Mouse (Mus musculus): ENCODE data around the gene Pdx1. TPM values are rescaled to one million over a fixed set of nuclear protein-coding genes. Genes with fewer than 3 reads are reported as not detected.

Pdx1 gene
- polyA plus RNA-seq, 1 experiment from 2014 or later = 0.25 TPM

DNA sequence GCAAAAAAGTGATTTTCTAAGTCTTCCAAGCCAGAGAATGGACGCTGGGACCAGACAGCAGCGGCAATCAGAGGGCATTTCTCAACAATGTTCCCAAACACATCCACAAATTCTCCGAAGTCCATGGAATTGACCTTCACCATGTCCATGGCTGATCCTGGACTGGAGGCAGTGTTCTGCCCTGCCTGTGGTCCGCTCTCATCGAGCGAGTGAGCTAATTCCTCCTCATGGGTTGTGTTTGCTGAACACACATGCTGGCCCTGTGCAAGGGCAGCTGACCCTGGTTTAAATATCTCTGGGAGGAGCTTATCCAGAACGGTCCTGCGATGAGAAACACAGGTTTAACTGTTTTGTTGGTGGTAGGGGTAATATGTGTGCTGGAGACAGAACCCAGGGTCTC lies 52.4 kb downstream of the Pdx1 start, which contains the start of gene Urad:
TSS of gene Urad (minus strand) at position 258 of the 400 bp plus-strand sequence.
- Histone ChIP-seq H3K27ac (no peak within 1 kb of the TSS), H3K9ac (no peak within 1 kb of the TSS), H3K36me3 (no peaks in the 10 kb centered on the region), H3K4me3 (no peak within 1 kb of the TSS), H3K4me2 (peak within 1 kb of the TSS; percentile 35; the same call in 1 of the 2 replicates), H3K9me3 (replicated peaks) (no peaks in the 10 kb centered on the region), H3K4me1 (peaks cover 5% of the 10 kb centered on the region; the same call in 1 of the 2 replicates), H3K27me3 (replicated peaks) (peaks cover 70% of the 10 kb centered on the region)
- 48% methylated on average over 8 of the region's 8 CpGs for WGBS (ENCODE audit: insufficient replicate concordance)
- no peak; the same call in 1 of the 2 replicates for ATAC-seq

DNA sequence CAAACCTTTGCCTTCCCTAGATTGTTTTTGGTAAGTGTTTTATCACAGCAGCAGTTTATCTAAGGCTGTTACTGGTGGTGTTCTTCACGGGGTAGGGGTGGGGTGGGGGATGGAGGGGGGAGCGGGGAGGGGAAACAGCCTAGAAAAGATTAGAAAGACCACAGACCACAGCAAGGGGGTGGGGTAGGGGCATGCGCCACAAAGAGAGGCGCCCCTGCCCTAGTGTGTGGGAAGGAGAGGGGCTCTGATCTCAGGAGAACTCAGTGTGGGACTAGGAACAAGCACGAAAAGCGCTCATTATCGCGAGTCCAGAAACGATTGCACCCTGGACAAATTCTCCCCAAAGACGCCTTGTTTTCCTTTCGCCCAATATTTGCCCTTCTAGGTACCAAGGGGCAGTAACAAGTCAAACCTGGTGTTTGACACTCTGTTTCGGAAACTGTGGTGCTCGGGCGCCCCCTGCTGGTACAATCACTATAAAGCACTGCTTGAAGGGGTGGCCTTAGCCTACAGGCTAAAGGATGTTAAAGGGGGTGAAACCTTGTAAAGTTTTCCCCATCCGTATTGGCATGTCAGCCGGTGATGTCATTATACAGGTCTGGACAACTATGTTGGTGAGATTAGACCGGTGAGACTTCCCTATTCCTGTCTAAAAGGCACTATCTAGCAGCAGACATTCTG lies 53.6 kb downstream of the Pdx1 start:
- Histone ChIP-seq H3K9ac (no peak overlapping the region), H3K4me2 (peak overlapping the region; percentile 35; the same call in 1 of the 2 replicates), H3K4me1 (peaks cover 5% of the 10 kb centered on the region; the same call in 1 of the 2 replicates), H3K27me3 (replicated peaks) (peaks cover 58% of the 10 kb centered on the region), H3K4me3 (no peak overlapping the region), H3K27ac (no peak overlapping the region), H3K36me3 (no peaks in the 10 kb centered on the region), H3K9me3 (replicated peaks) (no peaks in the 10 kb centered on the region)
- ATAC-seq = peak; percentile 50; the same call in 1 of the 2 replicates
- 5% methylated on average over 17 of the region's 17 CpGs for WGBS (ENCODE audit: insufficient replicate concordance)

Small RNA genes lying within 50 kb of the gene (microRNA-seq; reads per million reads assigned to microRNA genes)
- gene Mir7k = not detected

Other genes starting within 250 kb of the Pdx1 start
- gene Lnx2, start 193.4 kb upstream of the Pdx1 start, polyA plus RNA-seq (2016; fragmentation: Nextera tagmentation; extraction: Ambion mirVana) = 6.5 and 6.8 TPM in 2 replicates
- gene Polr1d, start 192.9 kb upstream of the Pdx1 start, polyA plus RNA-seq (2016; fragmentation: Nextera tagmentation; extraction: Ambion mirVana) = 116 TPM in 2 replicates
- gene Gsx1, start 81.3 kb upstream of the Pdx1 start, polyA plus RNA-seq (2016; fragmentation: Nextera tagmentation; extraction: Ambion mirVana) = not detected in 2 replicates
- gene Cdx2, start 37.3 kb downstream of the Pdx1 start, polyA plus RNA-seq (2016; fragmentation: Nextera tagmentation; extraction: Ambion mirVana) = not detected in 2 replicates
- 0.21 TPM in 1 of 2 replicates, not detected in the other for gene Urad, start 52.5 kb downstream of the Pdx1 start, polyA plus RNA-seq (2016; fragmentation: Nextera tagmentation; extraction: Ambion mirVana)
- gene Flt3, start 130.5 kb downstream of the Pdx1 start, polyA plus RNA-seq (2016; fragmentation: Nextera tagmentation; extraction: Ambion mirVana) = 2.7 and 2.9 TPM in 2 replicates
- gene Pan3, start 160.2 kb downstream of the Pdx1 start, polyA plus RNA-seq (2016; fragmentation: Nextera tagmentation; extraction: Ambion mirVana) = 43.9 and 45.9 TPM in 2 replicates

Measured in liver, embryonic 12.5 days (tissue).